Mouse (Mus musculus): ENCODE measurements around the gene Cdc42bpb. TPM values are rescaled to one million over a fixed set of nuclear protein-coding genes. Genes with fewer than 3 reads are reported as not detected.

The Cdc42bpb gene
- polyA plus RNA-seq, 1 experiment from 2014 or later, result 27.7 TPM

GRCm38 (mm10) chr12:111314273-111314672 is 63.2 kb downstream of the Cdc42bpb start:
- Histone ChIP-seq H3K27ac (no peak overlapping the region), H3K27me3 (ENCODE audit: insufficient read depth, low read length) (no peaks in the 10 kb centered on the region), H3K4me3 (replicated peaks; ENCODE audit: low read depth, low read length) (no peak overlapping the region), H3K9me3 (replicated peaks; ENCODE audit: low read length) (no peaks in the 10 kb centered on the region), H3K36me3 (ENCODE audit: insufficient read depth, low read length) (peaks cover 85% of the 10 kb centered on the region), H3K4me1 (replicated peaks; ENCODE audit: insufficient read depth, low read length) (no peaks in the 10 kb centered on the region), H3K4me2 (ENCODE audit: low read length) (no peak overlapping the region), H3K9ac (ENCODE audit: low read depth, low read length) (no peak overlapping the region)
- TF ChIP-seq CTCF (IDR thresholded peaks at IDR 0.05; ENCODE audit: low read depth), result no peak
- DNase-seq (ENCODE audit: low spot score), result no peak
- no peak for ATAC-seq (replicated peaks; ENCODE audit: low FRiP score, low read depth)
- WGBS, result 90% methylated on average over 7 of the region's 7 CpGs

GRCm38 (mm10) chr12:111311775-111312174 is 65.7 kb downstream of the Cdc42bpb start:
- Histone ChIP-seq H3K4me1 (replicated peaks; ENCODE audit: insufficient read depth, low read length) (no peaks in the 10 kb centered on the region), H3K36me3 (ENCODE audit: insufficient read depth, low read length) (peaks cover 80% of the 10 kb centered on the region), H3K27ac (no peak overlapping the region), H3K4me3 (replicated peaks; ENCODE audit: low read depth, low read length) (no peak overlapping the region), H3K27me3 (ENCODE audit: insufficient read depth, low read length) (no peaks in the 10 kb centered on the region), H3K9ac (ENCODE audit: low read depth, low read length) (no peak overlapping the region), H3K4me2 (ENCODE audit: low read length) (no peak overlapping the region), H3K9me3 (replicated peaks; ENCODE audit: low read length) (no peaks in the 10 kb centered on the region)
- no peak for ATAC-seq (replicated peaks; ENCODE audit: low FRiP score, low read depth)
- DNase-seq (ENCODE audit: low spot score), result no peak
- TF ChIP-seq CTCF (IDR thresholded peaks at IDR 0.05; ENCODE audit: low read depth), result no peak
- WGBS, result 94% methylated on average over 10 of the region's 10 CpGs

GRCm38 (mm10) chr12:111309931-111310330 is 67.6 kb downstream of the Cdc42bpb start:
- 85% methylated on average over 14 of the region's 14 CpGs for WGBS
- Histone ChIP-seq H3K4me3 (replicated peaks; ENCODE audit: low read depth, low read length) (no peak overlapping the region), H3K4me1 (replicated peaks; ENCODE audit: insufficient read depth, low read length) (no peaks in the 10 kb centered on the region), H3K9me3 (replicated peaks; ENCODE audit: low read length) (no peaks in the 10 kb centered on the region), H3K36me3 (ENCODE audit: insufficient read depth, low read length) (peaks cover 82% of the 10 kb centered on the region), H3K9ac (ENCODE audit: low read depth, low read length) (no peak overlapping the region), H3K27ac (no peak overlapping the region), H3K4me2 (ENCODE audit: low read length) (no peak overlapping the region), H3K27me3 (ENCODE audit: insufficient read depth, low read length) (no peaks in the 10 kb centered on the region)
- DNase-seq (ENCODE audit: low spot score), result no peak
- ATAC-seq (replicated peaks; ENCODE audit: low FRiP score, low read depth), result no peak
- no peak for TF ChIP-seq CTCF (IDR thresholded peaks at IDR 0.05; ENCODE audit: low read depth)

GRCm38 (mm10) chr12:111309256-111309655 is 68.3 kb downstream of the Cdc42bpb start:
- DNase-seq (ENCODE audit: low spot score), result no peak
- 67% methylated on average over 12 of the region's 12 CpGs for WGBS
- peaks cover 83% of the 10 kb centered on the region for H3K36me3 ChIP-seq (ENCODE audit: insufficient read depth, low read length)

GRCm38 (mm10) chr12:111306821-111307220 is 70.7 kb downstream of the Cdc42bpb start:
- Histone ChIP-seq H3K36me3 (ENCODE audit: insufficient read depth, low read length) (peaks cover 81% of the 10 kb centered on the region), H3K27me3 (ENCODE audit: insufficient read depth, low read length) (no peaks in the 10 kb centered on the region), H3K4me3 (replicated peaks; ENCODE audit: low read depth, low read length) (no peak overlapping the region), H3K4me1 (replicated peaks; ENCODE audit: insufficient read depth, low read length) (no peaks in the 10 kb centered on the region), H3K9ac (ENCODE audit: low read depth, low read length) (no peak overlapping the region), H3K27ac (no peak overlapping the region), H3K4me2 (ENCODE audit: low read length) (no peak overlapping the region), H3K9me3 (replicated peaks; ENCODE audit: low read length) (no peaks in the 10 kb centered on the region)
- no peak for DNase-seq (ENCODE audit: low spot score)
- ATAC-seq (replicated peaks; ENCODE audit: low FRiP score, low read depth), result no peak
- 73% methylated on average over 8 of the region's 8 CpGs for WGBS
- no peak for TF ChIP-seq CTCF (IDR thresholded peaks at IDR 0.05; ENCODE audit: low read depth)

More at GRCm38 (mm10) chr12:111309256-111309655, 68.3 kb downstream of the Cdc42bpb start:
- Histone ChIP-seq H3K9ac (ENCODE audit: low read depth, low read length) (no peak overlapping the region), H3K4me3 (replicated peaks; ENCODE audit: low read depth, low read length) (no peak overlapping the region), H3K27me3 (ENCODE audit: insufficient read depth, low read length) (no peaks in the 10 kb centered on the region), H3K4me1 (replicated peaks; ENCODE audit: insufficient read depth, low read length) (no peaks in the 10 kb centered on the region), H3K27ac (no peak overlapping the region), H3K4me2 (ENCODE audit: low read length) (no peak overlapping the region), H3K9me3 (replicated peaks; ENCODE audit: low read length) (no peaks in the 10 kb centered on the region)
- no peak for ATAC-seq (replicated peaks; ENCODE audit: low FRiP score, low read depth)
- no peak for TF ChIP-seq CTCF (IDR thresholded peaks at IDR 0.05; ENCODE audit: low read depth)

- Histone ChIP-seq H3K9me3 (replicated peaks; ENCODE audit: low read length) (no peaks in the 10 kb centered on the region), H3K27ac (no peak overlapping the region), H3K4me3 (replicated peaks; ENCODE audit: low read depth, low read length) (no peak overlapping the region), H3K36me3 (ENCODE audit: insufficient read depth, low read length) (peaks cover 80% of the 10 kb centered on the region), H3K4me1 (replicated peaks; ENCODE audit: insufficient read depth, low read length) (no peaks in the 10 kb centered on the region), H3K27me3 (ENCODE audit: insufficient read depth, low read length) (no peaks in the 10 kb centered on the region), H3K4me2 (ENCODE audit: low read length) (no peak overlapping the region), H3K9ac (ENCODE audit: low read depth, low read length) (no peak overlapping the region)
- ATAC-seq (replicated peaks; ENCODE audit: low FRiP score, low read depth), result no peak
- no peak for TF ChIP-seq CTCF (IDR thresholded peaks at IDR 0.05; ENCODE audit: low read depth)
- no peak for DNase-seq (ENCODE audit: low spot score)
- WGBS, result 69% methylated on average over 8 of the region's 8 CpGs
These were observed 73.7 kb downstream of the Cdc42bpb start for GRCm38 (mm10) chr12:111303702-111304337.

- no peaks in the 10 kb centered on the region for H3K4me1 ChIP-seq (replicated peaks; ENCODE audit: insufficient read depth, low read length)
- DNase-seq (ENCODE audit: low spot score), result no peak
- H3K9ac ChIP-seq (ENCODE audit: low read depth, low read length), result no peak overlapping the region
- ATAC-seq (replicated peaks; ENCODE audit: low FRiP score, low read depth), result no peak
- H3K36me3 ChIP-seq (ENCODE audit: insufficient read depth, low read length), result peaks cover 83% of the 10 kb centered on the region
- TF ChIP-seq CTCF (IDR thresholded peaks at IDR 0.05; ENCODE audit: low read depth), result no peak
- no peak overlapping the region for H3K27ac ChIP-seq
- H3K4me3 ChIP-seq (replicated peaks; ENCODE audit: low read depth, low read length), result no peak overlapping the region
- WGBS, result 91% methylated on average over 14 of the region's 14 CpGs
- H3K27me3 ChIP-seq (ENCODE audit: insufficient read depth, low read length), result no peaks in the 10 kb centered on the region
- no peak overlapping the region for H3K4me2 ChIP-seq (ENCODE audit: low read length)
- H3K9me3 ChIP-seq (replicated peaks; ENCODE audit: low read length), result no peaks in the 10 kb centered on the region
These were observed 75.5 kb downstream of the Cdc42bpb start for GRCm38 (mm10) chr12:111302018-111302345.
